Mouse (Mus musculus): ENCODE results near the gene 2900011O08Rik.

2900011O08Rik gene

GRCm38 (mm10) chr16:14004726-14005125 is 18.3 kb downstream of the 2900011O08Rik start:
- no peak for DNase-seq (ENCODE audit: extremely low read depth, low read depth)

GRCm38 (mm10) chr16:14005266-14005665 is 18.9 kb downstream of the 2900011O08Rik start:
- no peak for DNase-seq (ENCODE audit: extremely low read depth, low read depth)

DNA sequence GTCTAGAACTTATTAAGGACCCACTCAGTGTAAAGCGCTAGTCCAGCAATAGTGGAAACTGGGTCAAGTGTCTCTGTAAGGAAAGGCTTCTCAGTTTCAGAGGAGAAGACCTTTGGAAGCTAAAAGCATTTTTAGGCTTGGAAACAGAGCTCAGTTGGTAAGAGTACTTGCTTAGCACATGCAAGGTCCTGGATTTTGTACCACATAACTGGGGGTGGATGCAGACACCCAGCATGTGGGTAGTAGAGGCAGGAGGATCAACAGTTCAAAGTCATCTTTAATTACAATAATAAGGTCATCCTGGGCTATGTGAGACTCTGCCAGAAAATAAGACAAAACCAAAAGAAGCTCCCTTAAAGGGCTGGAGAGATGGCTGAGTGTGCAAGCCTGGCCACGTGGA is 21.7 kb downstream of the 2900011O08Rik start:
- no peak for DNase-seq (ENCODE audit: extremely low read depth, low read depth)

DNA sequence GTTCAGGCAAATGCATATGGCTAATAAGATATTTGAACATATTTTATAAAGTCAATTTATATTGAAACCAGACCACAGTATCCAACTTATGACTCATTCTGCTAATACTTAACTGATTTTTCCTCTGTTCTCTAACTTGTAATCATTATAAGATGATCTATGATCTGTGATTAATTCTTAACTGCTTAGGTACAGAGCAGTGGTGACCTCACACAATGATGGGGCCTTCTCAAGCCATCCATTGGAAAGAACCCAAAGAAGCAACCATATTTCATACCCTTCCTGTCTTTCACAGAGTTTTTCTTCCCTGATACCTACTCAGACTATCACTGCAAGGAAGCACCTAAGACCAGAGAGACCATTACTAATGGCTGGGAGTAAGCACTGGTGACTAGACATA is 22.3 kb downstream of the 2900011O08Rik start:
- DNase-seq (ENCODE audit: extremely low read depth, low read depth), result no peak

DNA sequence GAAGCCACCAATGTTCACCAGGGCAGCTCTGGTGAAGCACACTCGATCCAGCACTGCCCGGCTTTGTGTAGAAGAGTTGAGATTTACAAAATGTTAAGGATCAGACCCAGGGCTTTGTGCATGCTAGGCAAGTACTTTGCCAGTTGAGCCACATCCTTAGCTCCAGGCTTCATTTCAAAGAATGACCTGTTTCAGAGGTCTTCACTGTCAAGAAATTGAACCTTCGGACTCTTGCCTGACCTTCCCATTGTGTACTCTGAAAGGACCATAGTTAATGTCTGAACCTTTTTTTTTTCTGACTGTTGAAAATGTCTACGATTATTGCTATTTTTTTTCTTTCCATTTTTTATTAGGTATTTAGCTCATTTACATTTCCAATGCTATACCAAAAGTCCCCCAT is 23.6 kb downstream of the 2900011O08Rik start:
- no peak for DNase-seq (ENCODE audit: extremely low read depth, low read depth)

- DNase-seq (ENCODE audit: extremely low read depth, low read depth), result no peak
Observed at GRCm38 (mm10) chr16:14017306-14017705, 30.9 kb downstream of the 2900011O08Rik start.

DNA sequence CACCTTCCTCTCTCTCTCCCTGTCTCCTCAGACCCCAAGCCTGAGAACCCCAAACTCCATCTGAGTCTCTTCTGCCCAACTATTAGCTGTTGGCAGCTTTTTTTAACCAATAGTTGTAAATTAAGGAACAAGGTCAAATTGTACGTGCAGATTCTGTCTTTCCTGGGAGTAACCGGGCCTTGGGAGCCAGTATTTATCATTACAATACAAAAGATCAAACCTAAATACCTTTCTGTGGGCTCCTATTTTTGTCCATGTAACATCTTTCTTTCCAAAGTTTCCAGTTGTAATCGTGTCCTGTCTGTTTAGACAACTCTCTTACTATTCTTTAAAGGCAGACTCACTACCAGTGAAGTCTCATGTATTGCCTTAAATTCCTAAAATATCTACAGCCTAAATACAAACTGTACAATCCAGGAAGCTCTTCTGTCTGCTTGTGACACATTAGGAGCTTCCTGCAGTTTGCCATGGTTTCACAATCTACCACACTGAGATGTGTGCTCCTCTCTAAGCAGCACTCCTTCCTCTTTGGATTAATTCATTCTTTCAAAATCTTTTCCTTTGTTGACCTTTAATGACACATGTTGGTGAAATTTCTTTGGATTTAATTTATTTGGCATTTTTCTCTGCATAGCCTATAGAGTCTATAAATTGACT is 34.9 kb downstream of the 2900011O08Rik start:
- DNase-seq (ENCODE audit: extremely low read depth, low read depth), result no peak

DNA sequence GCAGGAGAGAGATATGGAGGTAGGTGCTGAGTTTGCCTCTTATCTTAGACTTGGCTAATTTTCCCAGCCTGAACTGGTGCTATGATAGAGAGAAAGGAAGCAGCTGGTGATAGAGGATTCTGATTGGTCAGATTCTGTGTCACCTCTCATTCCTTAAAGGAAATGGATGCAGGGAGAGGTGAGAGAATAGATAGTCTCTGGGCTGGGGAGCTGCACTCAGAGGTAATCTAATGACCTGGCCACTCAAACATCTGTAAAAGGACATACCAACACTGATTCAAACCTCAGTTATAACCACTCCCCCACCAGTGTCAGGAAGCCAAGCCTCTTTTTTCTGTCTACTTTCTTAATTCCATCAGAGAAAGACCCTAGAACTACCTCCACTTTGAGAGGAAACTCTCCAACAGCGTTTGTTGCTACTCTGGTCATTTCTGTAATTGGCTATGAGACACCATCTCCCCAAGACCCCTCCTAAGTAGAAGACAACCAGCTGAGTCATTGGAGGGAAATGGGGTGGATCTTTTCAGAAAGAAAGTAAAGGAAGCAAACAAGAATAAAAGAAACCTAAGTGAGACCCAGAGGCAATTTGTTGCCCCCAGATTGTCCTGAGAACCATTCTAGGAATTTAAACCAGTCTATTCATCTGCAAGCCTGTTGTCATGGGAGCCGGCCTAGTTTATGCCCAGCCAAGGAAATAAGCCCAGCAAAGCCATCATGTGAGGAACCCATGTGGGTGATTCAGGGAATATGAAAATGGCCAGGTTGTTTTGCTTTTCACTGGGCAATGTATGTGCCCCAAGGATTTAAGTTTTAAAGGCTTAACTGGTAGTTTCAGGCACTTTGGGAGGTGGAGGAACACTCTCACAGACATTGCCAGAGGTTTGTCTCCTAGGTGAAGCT is 38.9 kb downstream of the 2900011O08Rik start:
- no peak for DNase-seq (ENCODE audit: extremely low read depth, low read depth)

- DNase-seq (ENCODE audit: extremely low read depth, low read depth), result no peak
Observed at GRCm38 (mm10) chr16:14029072-14029471, 42.7 kb downstream of the 2900011O08Rik start.

DNA sequence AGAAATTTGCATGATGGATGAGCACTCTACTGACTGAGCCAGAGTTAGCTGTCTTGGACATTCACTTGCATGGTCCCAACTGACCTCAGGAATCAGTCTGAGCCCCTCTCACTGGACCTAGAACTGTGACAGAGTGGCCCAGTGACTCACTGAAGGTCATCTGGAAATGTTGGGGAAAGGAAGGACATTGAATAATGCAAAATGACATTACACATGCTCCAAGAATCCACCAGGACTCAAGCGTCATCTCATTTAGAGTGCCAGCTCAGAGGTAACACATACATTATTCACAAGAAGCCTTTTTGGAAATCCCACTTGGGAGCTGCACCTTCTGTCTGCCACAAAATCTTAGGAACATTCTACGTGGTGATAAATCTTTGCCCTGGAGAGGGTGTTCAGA is 43.4 kb downstream of the 2900011O08Rik start:
- no peak for DNase-seq (ENCODE audit: extremely low read depth, low read depth)

DNA sequence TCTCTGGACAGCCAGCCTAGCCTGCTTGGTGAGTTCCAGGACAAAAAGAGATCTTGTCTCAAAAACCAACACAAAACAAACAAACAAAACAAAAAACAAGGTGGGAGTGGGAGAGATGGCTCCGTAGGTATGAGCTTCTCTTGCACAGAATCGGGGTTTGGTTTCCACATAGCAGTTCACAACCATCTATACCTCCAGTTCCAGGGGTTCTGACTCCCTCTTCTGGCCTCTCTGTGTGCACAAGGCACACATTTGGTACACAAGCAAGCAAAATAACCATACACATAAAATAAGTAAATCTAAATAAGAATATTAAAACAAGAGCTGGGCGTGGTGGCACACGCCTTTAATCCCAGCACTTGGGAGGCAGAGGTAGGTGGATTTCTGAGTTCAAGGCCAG is 44.2 kb downstream of the 2900011O08Rik start:
- no peak for DNase-seq (ENCODE audit: extremely low read depth, low read depth)

DNA sequence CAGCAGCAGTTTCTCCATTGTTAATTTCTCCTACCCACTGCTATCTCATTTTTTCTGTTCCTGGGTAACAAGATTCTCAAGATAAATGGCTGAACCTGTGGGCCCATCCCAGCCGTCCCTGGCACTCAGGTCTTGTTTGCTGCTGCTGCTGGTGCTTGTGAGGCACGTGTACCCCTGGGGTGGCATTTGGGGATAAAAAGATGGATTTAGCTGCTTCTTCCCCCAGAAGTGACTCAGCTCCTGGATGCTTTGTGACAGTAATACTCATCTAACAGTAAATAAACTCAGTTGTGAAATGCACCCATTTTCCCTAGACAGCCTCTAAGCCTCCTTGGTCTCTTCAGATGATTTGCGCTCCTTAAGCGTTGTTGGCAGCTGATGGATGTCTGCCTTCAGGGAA is 46.7 kb downstream of the 2900011O08Rik start:
- no peak for DNase-seq (ENCODE audit: extremely low read depth, low read depth)

GRCm38 (mm10) chr16:14042421-14042820 is 56.0 kb downstream of the 2900011O08Rik start:
- no peak for DNase-seq (ENCODE audit: extremely low read depth, low read depth)

GRCm38 (mm10) chr16:14044695-14045094 is 58.3 kb downstream of the 2900011O08Rik start:
- DNase-seq (ENCODE audit: extremely low read depth, low read depth), result no peak

DNA sequence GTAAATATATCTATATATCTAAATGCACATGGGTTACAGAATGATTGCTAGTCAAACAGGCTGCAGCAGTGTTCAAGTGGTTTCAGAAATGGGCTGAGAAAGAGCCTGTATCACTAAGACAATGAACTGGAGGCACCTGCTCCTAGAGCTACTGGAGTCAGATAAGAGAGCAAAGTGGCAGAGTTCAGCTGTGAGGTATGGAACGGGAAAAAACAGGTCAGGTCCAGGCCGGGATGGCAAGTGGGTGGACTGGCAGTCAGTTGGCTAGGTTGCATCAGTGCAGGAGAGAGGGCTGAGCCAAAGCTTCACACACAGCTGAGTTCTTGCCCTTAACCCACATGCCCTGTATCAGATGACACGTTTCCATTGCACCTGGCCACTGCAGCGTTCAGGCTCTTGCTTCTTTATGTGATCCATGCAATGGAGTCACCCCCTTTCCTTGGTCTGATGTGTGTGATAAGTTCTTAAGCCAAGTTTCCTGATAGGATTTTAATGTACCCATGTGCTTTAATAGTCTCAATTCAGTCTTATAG is 59.9 kb downstream of the 2900011O08Rik start:
- no peak for DNase-seq (ENCODE audit: extremely low read depth, low read depth)

DNA sequence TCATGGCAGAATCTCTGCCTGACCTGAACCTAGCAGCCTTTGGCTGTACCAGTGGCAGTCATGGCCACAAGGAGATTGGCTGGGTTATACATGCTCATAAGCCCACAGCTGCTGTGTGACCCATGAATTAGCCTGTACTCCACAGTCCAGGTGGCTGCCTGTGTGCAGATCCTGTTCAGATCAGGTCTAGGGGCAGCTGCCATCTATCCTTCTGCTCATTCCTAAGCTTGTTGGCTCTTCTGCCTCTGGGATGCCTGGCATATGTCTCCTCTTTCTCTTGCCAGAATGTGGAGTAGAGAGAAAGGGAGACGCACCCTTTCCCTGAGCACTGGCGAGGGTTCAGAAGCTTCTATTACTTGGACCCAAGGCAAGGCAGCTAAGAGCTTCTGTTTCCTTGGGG is 65.8 kb downstream of the 2900011O08Rik start:
- no peak for DNase-seq (ENCODE audit: extremely low read depth, low read depth)

GRCm38 (mm10) chr16:14053116-14053515 is 66.7 kb downstream of the 2900011O08Rik start:
- no peak for DNase-seq (ENCODE audit: extremely low read depth, low read depth)

DNA sequence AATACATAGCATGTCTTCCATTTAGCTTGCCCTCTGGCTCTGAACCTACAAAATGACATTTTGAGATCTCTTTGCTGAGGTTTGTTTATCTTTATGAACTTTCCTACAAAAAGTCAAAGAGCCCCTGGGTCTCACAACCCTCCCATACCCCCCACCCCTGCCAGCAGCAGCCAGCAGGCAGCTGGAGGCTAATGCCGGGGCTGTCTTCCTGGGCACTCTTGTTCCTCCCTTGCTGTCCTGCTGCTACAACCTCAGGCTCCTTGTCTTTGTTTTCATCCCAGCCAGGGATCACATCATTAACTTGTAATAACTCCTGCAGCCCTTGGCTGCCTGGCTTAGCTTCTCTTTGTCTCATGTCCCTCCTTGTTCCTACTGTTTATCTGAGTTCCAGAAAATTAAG is 68.9 kb downstream of the 2900011O08Rik start:
- no peak for DNase-seq (ENCODE audit: extremely low read depth, low read depth)

DNA sequence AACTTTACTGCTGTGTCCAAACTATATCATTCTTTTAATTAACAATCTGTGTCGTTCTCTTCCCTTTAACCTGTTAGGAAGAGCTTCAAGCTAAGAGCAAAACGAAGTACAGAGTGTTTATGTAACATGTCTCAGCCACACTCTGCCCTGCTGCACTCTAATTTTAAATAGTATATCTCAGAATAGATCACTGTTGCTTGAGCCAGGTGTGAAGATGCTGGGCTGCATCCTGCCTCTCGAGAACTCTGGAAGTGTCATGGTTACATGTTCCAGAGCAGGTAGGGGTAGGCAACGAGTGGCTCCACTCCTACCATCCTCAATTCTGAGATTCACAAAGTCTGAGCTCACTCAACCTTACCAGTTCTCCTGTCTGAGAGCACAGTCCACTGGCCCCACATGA is 70.3 kb downstream of the 2900011O08Rik start:
- DNase-seq (ENCODE audit: extremely low read depth, low read depth), result no peak

DNA sequence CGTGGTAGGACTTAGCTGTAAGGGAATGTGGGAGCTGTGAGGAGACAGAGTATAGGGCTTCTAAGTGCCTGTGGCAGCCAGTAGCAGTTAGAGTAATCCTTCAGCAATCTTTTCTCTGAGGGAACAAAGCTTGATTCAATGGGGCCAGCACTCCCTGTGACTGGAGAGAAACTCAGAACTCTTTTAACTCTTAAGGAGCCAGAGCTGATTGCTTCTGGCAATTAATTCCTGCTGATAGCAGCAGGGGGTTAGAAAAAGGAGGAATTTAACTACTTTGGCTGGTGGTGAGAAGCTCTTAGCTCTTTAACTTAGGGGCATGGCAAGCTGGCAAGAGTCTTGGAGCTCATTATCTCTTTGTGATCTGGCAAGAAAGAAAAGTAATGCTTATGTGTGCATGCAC is 72.1 kb downstream of the 2900011O08Rik start:
- DNase-seq (ENCODE audit: extremely low read depth, low read depth), result no peak

DNA sequence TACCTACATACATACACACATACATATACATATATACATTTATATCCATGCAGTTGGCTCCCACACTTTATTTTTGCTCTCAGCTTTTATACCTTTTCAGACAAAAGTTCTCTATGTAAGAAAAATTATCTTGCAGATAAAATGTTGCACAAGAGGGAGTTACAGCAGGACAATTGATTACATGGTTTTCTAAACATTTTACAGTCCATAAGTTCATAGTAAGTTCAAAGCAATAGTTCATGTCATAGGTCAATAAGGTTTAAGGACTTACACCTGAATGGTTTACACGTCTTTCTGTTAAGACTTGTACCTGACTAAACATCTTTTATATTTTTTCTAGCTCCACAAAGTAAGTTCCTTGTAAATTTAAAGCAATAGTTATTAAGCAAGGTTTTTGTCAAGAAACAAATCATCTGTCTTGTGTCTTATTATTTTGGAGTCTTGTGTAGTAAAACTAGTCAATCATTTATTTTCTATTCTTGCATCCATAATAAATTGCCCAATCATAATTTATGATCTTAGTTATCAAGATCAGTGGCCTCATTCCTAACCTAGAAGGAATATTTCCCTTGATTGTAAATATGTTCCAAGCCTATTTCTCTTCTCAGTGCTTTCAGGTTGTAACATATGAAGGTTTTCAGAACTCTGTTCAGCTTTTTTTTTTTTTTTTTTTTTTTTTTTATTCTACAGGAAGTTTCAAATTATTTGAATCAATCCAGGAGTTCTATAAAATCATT is 72.9 kb downstream of the 2900011O08Rik start:
- DNase-seq (ENCODE audit: extremely low read depth, low read depth), result no peak

GRCm38 (mm10) chr16:14059869-14060268 is 73.5 kb downstream of the 2900011O08Rik start:
- no peak for DNase-seq (ENCODE audit: extremely low read depth, low read depth)
